Mouse (Mus musculus) neural tube, embryonic 13.5 days (tissue): ENCODE measurements around the gene Snx1. TPM values are rescaled to one million over a fixed set of nuclear protein-coding genes. Genes with fewer than 3 reads are reported as not detected.

Source experiments
- ATAC-seq: fragments of 200-750 bp; cut with Nextera tagmentation; 2 replicates; pipeline ENCODE4 v1.8.0; 2017; ENCODE audit warnings: low read depth, mild to moderate bottlenecking, moderate TSS enrichment, moderate library complexity
- H3K27ac ChIP-seq: fragments of 300-500 bp; sonication (generic); replicated peaks from 2 replicates; pipeline ENCODE4 v1.5.1; 2015; ENCODE audit warnings: moderate library complexity, mild to moderate bottlenecking, inconsistent platforms
- H3K27me3 ChIP-seq: fragments of 300-500 bp; sonication (generic); 2 replicates; pipeline ENCODE4 v1.6.1; 2015; ENCODE audit warnings: mild to moderate bottlenecking, inconsistent platforms
- H3K36me3 ChIP-seq: fragments of 300-500 bp; sonication (generic); 2 replicates; pipeline ENCODE4 v1.6.1; 2015; ENCODE audit warnings: mild to moderate bottlenecking, inconsistent platforms
- H3K4me1 ChIP-seq: fragments of 300-500 bp; sonication (generic); replicated peaks from 2 replicates; pipeline ENCODE4 v1.6.1; 2015; ENCODE audit warnings: inconsistent platforms
- H3K4me2 ChIP-seq: fragments of 300-500 bp; sonication (generic); 2 replicates; pipeline ENCODE4 v1.6.1; 2015; ENCODE audit warnings: inconsistent platforms, mild to moderate bottlenecking, moderate library complexity
- H3K4me3 ChIP-seq: fragments of 300-500 bp; sonication (generic); 2 replicates; pipeline ENCODE4 v1.5.1; 2015; ENCODE audit warnings: mild to moderate bottlenecking, inconsistent platforms
- H3K9ac ChIP-seq: fragments of 300-500 bp; sonication (generic); 2 replicates; pipeline ENCODE4 v1.6.1; 2015; ENCODE audit warnings: moderate library complexity, mild to moderate bottlenecking, inconsistent platforms
- H3K9me3 ChIP-seq: fragments of 300-500 bp; sonication (generic); 2 replicates; pipeline ENCODE4 v1.6.1; 2016; ENCODE audit warnings: inconsistent platforms
- WGBS: fragments of 180-500 bp; shearing (Covaris S2); methylation state at CpG from one replicate; pipeline ENCODE4 v1.1.7; 2015; 5-methylcytosine and 5-hydroxymethylcytosine counted together
- polyA plus RNA-seq: library from polyadenylated mRNA; unstranded; fragments of >200 nt; fragmentation: Nextera tagmentation; extraction: Ambion mirVana; gene quantifications from 2 replicates; pipeline ENCODE4 v1.2.1, GENCODE M21; 2015

Snx1 gene
- polyA plus RNA-seq, 1 experiment from 2014 or later = 83.5 TPM

DNA sequence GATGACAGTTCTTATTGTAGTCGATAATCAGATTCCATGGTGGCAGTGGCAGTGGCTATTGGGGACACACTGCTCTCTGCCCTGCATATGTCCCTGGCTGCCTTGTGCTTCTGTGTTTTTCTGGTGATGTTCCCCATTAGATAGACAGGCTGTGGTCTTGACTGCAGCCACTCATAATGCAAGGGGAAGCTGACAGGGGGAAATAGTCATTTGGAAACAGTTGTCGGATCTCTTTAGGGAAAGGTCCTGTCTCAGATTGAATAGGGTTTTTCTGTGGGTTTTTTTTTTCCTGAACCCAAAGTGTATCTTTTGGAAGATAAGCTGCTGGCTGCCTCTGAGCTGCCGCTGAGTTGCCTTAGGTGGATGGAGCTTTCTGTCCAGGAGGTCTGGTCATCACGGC is 44.4 kb downstream of the Snx1 start:
- Histone ChIP-seq H3K36me3 (peaks cover 12% of the 10 kb centered on the region), H3K4me1 (peaks cover 7% of the 10 kb centered on the region; the same call in 1 of the 2 replicates), H3K4me2 (no peak overlapping the region), H3K27me3 (no peaks in the 10 kb centered on the region), H3K4me3 (no peak overlapping the region), H3K9ac (no peak overlapping the region), H3K9me3 (no peaks in the 10 kb centered on the region), H3K27ac (no peak overlapping the region)
- 86% methylated on average over 4 of the region's 4 CpGs for WGBS
- ATAC-seq = no peak

DNA sequence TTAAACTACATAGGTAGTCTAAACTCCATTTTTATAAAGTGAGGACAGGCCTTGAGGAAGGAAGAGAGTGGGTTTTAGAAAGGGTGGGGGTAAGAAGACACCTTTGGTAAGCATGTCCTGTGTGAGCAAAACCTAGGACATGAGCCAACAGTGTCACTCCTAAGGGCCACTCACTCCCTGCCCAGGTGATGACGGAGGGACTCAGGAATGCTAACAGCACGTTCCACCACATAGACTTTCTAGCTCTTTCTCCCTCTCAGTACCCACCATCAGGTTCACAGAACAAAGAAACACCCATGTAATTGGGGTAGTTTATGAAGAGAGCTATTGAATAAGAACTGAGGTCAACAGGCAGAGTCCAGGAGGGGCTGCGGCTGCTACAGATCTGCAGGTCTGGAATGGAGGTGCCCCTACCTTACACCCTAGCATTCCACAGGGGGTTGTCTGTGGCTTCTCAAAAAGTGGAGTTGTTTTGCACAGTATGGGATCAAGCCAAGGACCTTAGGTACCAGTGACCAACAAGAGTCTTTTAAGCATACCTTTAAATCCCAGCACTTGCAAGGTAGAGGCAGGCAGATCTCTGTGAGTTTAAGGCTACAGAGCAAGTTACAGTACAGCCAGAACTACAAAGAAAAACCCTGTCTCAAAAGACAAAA is 45.5 kb downstream of the Snx1 start:
- Histone ChIP-seq H3K9me3 (no peaks in the 10 kb centered on the region), H3K27ac (no peak overlapping the region), H3K4me2 (no peak overlapping the region), H3K27me3 (no peaks in the 10 kb centered on the region), H3K4me1 (peaks cover 7% of the 10 kb centered on the region; the same call in 1 of the 2 replicates), H3K9ac (no peak overlapping the region), H3K4me3 (no peak overlapping the region), H3K36me3 (peaks cover under 1% of the 10 kb centered on the region; the same call in 1 of the 2 replicates)
- WGBS = 63% methylated on average over 3 of the region's 3 CpGs
- ATAC-seq = no peak

GRCm38 (mm10) chr9:66078493-66078892 is 47.9 kb downstream of the Snx1 start:
- Histone ChIP-seq H3K9ac (peak overlapping the region; percentile 35; the same call in 1 of the 2 replicates), H3K4me3 (no peak overlapping the region), H3K9me3 (peaks cover 6% of the 10 kb centered on the region; the same call in 1 of the 2 replicates), H3K27ac (no peak overlapping the region), H3K27me3 (no peaks in the 10 kb centered on the region), H3K4me2 (peak overlapping the region; percentile 31), H3K36me3 (no peaks in the 10 kb centered on the region), H3K4me1 (peaks cover 7% of the 10 kb centered on the region; the same call in 1 of the 2 replicates)
- WGBS = 14% methylated on average over 14 of the region's 14 CpGs
- ATAC-seq = no peak; the same call in 1 of the 2 replicates

DNA sequence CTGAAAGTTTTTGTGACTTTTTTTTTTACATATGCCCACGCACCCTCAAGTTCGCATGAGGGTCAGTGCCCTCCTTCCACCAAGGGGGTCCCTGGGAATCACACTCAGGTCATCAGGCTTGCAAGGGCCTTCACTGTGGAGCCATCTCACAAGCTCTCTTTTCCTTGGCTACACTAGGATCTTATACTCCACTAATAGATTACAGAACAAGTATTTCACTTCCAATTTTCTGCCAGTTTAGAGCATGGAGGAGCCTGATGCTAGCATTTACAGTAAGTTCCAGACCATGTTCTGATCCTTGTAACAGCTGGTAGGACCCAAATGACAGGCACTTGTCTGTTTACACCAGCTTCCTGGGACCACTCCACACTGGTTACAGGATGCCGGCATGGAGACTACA is 48.3 kb downstream of the Snx1 start:
- H3K27ac ChIP-seq = no peak overlapping the region
- H3K4me1 ChIP-seq = peaks cover 7% of the 10 kb centered on the region; the same call in 1 of the 2 replicates
- H3K4me2 ChIP-seq = peak overlapping the region; percentile 31
- H3K36me3 ChIP-seq = no peaks in the 10 kb centered on the region
- peaks cover 6% of the 10 kb centered on the region; the same call in 1 of the 2 replicates for H3K9me3 ChIP-seq
- H3K4me3 ChIP-seq = no peak overlapping the region
- no peaks in the 10 kb centered on the region for H3K27me3 ChIP-seq
- peak overlapping the region; percentile 35; the same call in 1 of the 2 replicates for H3K9ac ChIP-seq
- WGBS = 78% methylated on average over 3 of the region's 3 CpGs
- no peak for ATAC-seq

DNA sequence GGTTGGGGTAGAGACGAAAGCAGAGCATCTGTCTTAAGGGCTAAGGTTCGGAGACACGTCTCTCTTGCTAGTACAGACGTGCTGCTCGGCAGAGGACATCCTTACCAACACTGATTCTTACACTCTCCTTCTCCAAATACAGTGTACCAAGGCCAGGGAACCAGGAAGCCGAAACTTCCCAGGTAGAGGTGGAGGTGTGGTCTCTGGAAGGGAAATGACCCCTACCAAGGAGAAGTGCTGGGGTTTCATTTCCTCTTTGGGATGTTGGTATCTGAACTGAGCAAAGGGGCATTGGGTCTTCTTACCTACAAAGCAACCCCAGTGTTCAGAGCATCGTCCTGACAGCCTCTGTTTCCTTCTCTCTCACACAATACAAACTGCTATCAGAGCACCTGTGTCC is 53.6 kb downstream of the Snx1 start:
- 90% methylated on average over 7 of the region's 7 CpGs for WGBS
- Histone ChIP-seq H3K9me3 (peaks cover 6% of the 10 kb centered on the region; the same call in 1 of the 2 replicates), H3K27ac (no peak overlapping the region), H3K4me1 (peaks cover 14% of the 10 kb centered on the region), H3K4me2 (no peak overlapping the region), H3K27me3 (peaks cover 32% of the 10 kb centered on the region), H3K9ac (no peak overlapping the region), H3K36me3 (no peaks in the 10 kb centered on the region), H3K4me3 (no peak overlapping the region)
- ATAC-seq = no peak

DNA sequence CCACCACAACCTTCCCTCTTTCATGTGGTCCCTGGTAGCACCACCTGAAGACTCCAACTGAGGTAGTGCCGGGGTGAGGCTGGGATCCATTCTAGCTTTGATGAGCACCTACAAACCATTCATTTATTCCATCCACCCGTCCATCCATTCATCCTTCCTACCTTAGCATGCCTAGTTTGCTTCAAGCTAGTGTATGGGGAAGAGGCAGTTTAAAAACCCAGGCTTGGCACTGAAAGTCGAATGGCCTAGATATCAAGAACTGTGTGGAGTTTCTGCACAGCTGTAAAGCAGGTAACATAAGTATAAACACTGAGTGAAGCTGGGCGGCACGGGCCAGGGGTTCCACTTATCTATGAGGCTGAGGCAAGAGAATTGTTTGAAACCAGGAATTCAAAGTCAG is 56.2 kb downstream of the Snx1 start:
- ATAC-seq = no peak
- Histone ChIP-seq H3K36me3 (peaks cover 25% of the 10 kb centered on the region), H3K4me2 (peak overlapping the region; percentile 86; the same call in 1 of the 2 replicates), H3K9me3 (peaks cover 6% of the 10 kb centered on the region; the same call in 1 of the 2 replicates), H3K4me1 (peaks cover 18% of the 10 kb centered on the region), H3K27me3 (peaks cover 47% of the 10 kb centered on the region), H3K4me3 (no peak overlapping the region; the same call in 1 of the 2 replicates), H3K27ac (no peak overlapping the region), H3K9ac (no peak overlapping the region)
- 95% methylated on average over 5 of the region's 5 CpGs for WGBS

GRCm38 (mm10) chr9:66069583-66069982 is 56.8 kb downstream of the Snx1 start, which contains the start of gene Snx22:
Gene Snx22 (minus strand): TSS chr9:66069719.
- WGBS = under 1% methylated on average over 22 of the region's 22 CpGs

GRCm38 (mm10) chr9:66068971-66069391 is 57.4 kb downstream of the Snx1 start:
- Histone ChIP-seq H3K27ac (no peak overlapping the region), H3K4me2 (peak overlapping the region; percentile 86), H3K27me3 (peaks cover 47% of the 10 kb centered on the region), H3K4me1 (peaks cover 18% of the 10 kb centered on the region), H3K36me3 (peaks cover 34% of the 10 kb centered on the region), H3K4me3 (peak overlapping the region; percentile 47), H3K9ac (peak overlapping the region; percentile 63), H3K9me3 (peaks cover under 1% of the 10 kb centered on the region; the same call in 1 of the 2 replicates)
- peak; percentile 76; the same call in 1 of the 2 replicates for ATAC-seq
- WGBS = under 1% methylated on average over 30 of the region's 30 CpGs

More at GRCm38 (mm10) chr9:66069583-66069982, 56.8 kb downstream of the Snx1 start, which contains the start of gene Snx22:
- peak within 1 kb of the TSS; percentile 47 for H3K4me3 ChIP-seq
- H3K4me1 ChIP-seq = peaks cover 18% of the 10 kb centered on the region
- H3K9ac ChIP-seq = peak within 1 kb of the TSS; percentile 63
- ATAC-seq = peak; percentile 76
- peaks cover 28% of the 10 kb centered on the region for H3K36me3 ChIP-seq
- H3K9me3 ChIP-seq = peaks cover 6% of the 10 kb centered on the region; the same call in 1 of the 2 replicates
- peaks cover 47% of the 10 kb centered on the region for H3K27me3 ChIP-seq
- peak within 1 kb of the TSS; percentile 86 for H3K4me2 ChIP-seq
- H3K27ac ChIP-seq = no peak within 1 kb of the TSS

GRCm38 (mm10) chr9:66068056-66068455 is 58.3 kb downstream of the Snx1 start:
- Histone ChIP-seq H3K4me2 (no peak overlapping the region), H3K27me3 (peaks cover 47% of the 10 kb centered on the region), H3K27ac (no peak overlapping the region), H3K4me3 (0 out of 2 replicates have a peak overlapping the region, but pooled peaks have one; percentile 47), H3K9ac (no peak overlapping the region), H3K9me3 (no peaks in the 10 kb centered on the region), H3K4me1 (peaks cover 18% of the 10 kb centered on the region), H3K36me3 (peaks cover 43% of the 10 kb centered on the region)
- no peak for ATAC-seq
- WGBS = 66% methylated on average over 4 of the region's 4 CpGs

GRCm38 (mm10) chr9:66067542-66067941 is 58.8 kb downstream of the Snx1 start:
- Histone ChIP-seq H3K4me1 (peaks cover 18% of the 10 kb centered on the region), H3K27ac (no peak overlapping the region), H3K4me2 (no peak overlapping the region), H3K27me3 (peaks cover 47% of the 10 kb centered on the region), H3K9me3 (no peaks in the 10 kb centered on the region), H3K9ac (no peak overlapping the region), H3K4me3 (no peak overlapping the region), H3K36me3 (peaks cover 48% of the 10 kb centered on the region)
- 0 out of 2 replicates have a peak, but pooled peaks have one; percentile 11 for ATAC-seq
- WGBS = 23% methylated on average over 5 of the region's 5 CpGs

DNA sequence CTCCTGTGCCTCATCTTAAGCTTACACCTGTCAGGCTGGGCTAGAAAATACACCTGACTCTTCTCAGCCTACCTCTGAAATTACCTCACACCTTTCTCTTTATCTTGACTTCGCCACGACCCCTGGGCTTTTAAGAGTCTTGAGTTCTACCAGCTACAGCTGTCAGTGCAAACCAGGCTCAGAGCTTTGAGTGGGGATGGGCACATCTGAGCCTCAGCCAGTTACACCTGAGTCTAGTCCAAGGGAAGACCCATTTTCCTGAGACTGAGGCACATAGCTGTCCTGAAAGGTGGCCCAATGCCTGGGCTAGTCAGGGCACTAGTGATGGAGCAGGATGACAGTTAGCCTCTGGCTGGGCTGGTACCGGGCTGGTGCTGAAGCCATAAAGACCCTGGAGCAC is 59.6 kb downstream of the Snx1 start:
- Histone ChIP-seq H3K9me3 (no peaks in the 10 kb centered on the region), H3K9ac (no peak overlapping the region), H3K27me3 (peaks cover 47% of the 10 kb centered on the region), H3K4me1 (peaks cover 24% of the 10 kb centered on the region), H3K27ac (no peak overlapping the region), H3K36me3 (peaks cover 52% of the 10 kb centered on the region), H3K4me3 (no peak overlapping the region), H3K4me2 (no peak overlapping the region)
- no peak for ATAC-seq
- 95% methylated on average over 3 of the region's 3 CpGs for WGBS

- H3K4me2 ChIP-seq = no peak overlapping the region
- H3K4me3 ChIP-seq = no peak overlapping the region
- no peak for ATAC-seq
- 97% methylated on average over 11 of the region's 11 CpGs for WGBS
- peaks cover 31% of the 10 kb centered on the region for H3K27me3 ChIP-seq
- no peak overlapping the region for H3K27ac ChIP-seq
- no peak overlapping the region for H3K9ac ChIP-seq
- H3K36me3 ChIP-seq = peaks cover 52% of the 10 kb centered on the region
- peaks cover 34% of the 10 kb centered on the region for H3K4me1 ChIP-seq
- no peaks in the 10 kb centered on the region for H3K9me3 ChIP-seq
Observed at GRCm38 (mm10) chr9:66064316-66064715, 62.1 kb downstream of the Snx1 start.
